16 mouse cellular contexts compared by ENCODE assay signal in the genomic region with DNA sequence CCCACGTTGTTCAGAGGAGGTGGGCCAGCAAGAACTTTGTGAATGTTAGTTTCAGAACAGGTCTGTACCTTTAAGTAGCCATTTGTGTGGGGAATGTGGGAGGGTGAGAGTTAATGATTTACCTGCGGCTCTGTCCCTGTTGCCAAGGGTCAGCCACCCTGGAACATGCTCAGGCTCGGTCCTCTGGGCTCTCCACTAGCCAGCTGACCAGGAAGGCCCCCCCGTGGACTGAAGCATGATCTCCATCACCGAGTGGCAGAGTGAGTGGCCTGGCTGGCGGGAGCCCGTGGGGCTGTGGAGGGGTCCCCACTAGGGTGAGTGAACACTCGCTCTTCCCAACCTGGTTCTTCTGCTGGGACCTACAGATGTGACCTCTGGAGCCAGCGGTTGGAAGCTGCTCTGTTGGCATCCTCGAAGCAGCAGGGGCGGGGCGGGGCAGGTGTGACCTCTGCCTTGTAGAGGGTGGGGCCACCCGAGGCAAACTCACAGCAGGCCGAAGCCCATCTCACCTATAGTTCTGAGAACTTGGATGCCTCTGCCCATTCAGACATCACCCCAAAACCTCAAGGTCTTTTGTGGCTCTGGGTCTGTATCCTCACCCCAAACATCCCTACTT. TPM values are rescaled to one million over a fixed set of nuclear protein-coding genes. Genes with fewer than 3 reads are reported as not detected.
DNase-seq lines count a peak whose midpoint lies in the region; ATAC-seq and TF ChIP-seq lines count a peak whose summit lies in the region.
"Had no signal": no experiment of that assay in that cellular context is flagged by ENCODE, and none has a peak within 500 bp of the region (broad histone marks: within the 10 kb centered on the region; RNA-seq: fewer than 3 reads in every experiment).

A gene (plus strand): TSS at position 149 of the 616 bp plus-strand sequence.

- no peak for TF ChIP-seq CTCF in Patski (IDR thresholded peaks at IDR 0.05)

- 47% methylated on average over 14 of the region's 14 CpGs for WGBS in intestine, embryonic 16.5 days
- WGBS in lung, embryonic 15.5 days, result 44% methylated on average over 14 of the region's 14 CpGs
- WGBS in midbrain, embryonic 15.5 days, result 77% methylated on average over 14 of the region's 14 CpGs

- 0 out of 2 replicates have a peak, but pooled peaks cover 3% of the 10 kb centered on the region for H3K4me1 ChIP-seq in intestine, embryonic 16.5 days (ENCODE audit: control insufficient read depth, insufficient read depth, low read length)
- H3K4me1 ChIP-seq in lung, embryonic 15.5 days, result peaks cover 18% of the 10 kb centered on the region
- H3K4me1 ChIP-seq in midbrain, embryonic 15.5 days, result peaks cover 13% of the 10 kb centered on the region; the same call in 1 of the 2 replicates
- H3K4me1 ChIP-seq: limb, embryonic 13.5 days had no signal

- no peak for DNase-seq in Patski (ENCODE audit: low read depth, low spot score)
- peak; percentile 89 to 94 for DNase-seq in kidney, postnatal 36 days
- no peak for DNase-seq in cerebellum, adult 9-11 months
- DNase-seq in gastrocnemius, adult 18-20 months (ENCODE audit: low spot score), result no peak
- no peak for DNase-seq in left cerebral cortex, adult 9 months (ENCODE audit: low spot score in 2 of 2)
- DNase-seq: heart, postnatal 4 days; spleen, adult 18-20 months had no signal

- H3K9me3 ChIP-seq in intestine, embryonic 16.5 days (ENCODE audit: control insufficient read depth, low read length), result peaks cover 4% of the 10 kb centered on the region; the same call in 1 of the 2 replicates
- H3K9me3 ChIP-seq in lung, embryonic 15.5 days, result no peaks in the 10 kb centered on the region
- H3K9me3 ChIP-seq in midbrain, embryonic 15.5 days, result no peaks in the 10 kb centered on the region
- H3K9me3 ChIP-seq: limb, embryonic 13.5 days had no signal

- peak within 1 kb of the TSS; percentile 48 for H3K4me3 ChIP-seq in intestine, embryonic 16.5 days (ENCODE audit: low read length)
- H3K4me3 ChIP-seq in lung, embryonic 15.5 days, result no peak within 1 kb of the TSS
- H3K4me3 ChIP-seq in midbrain, embryonic 15.5 days, result no peak within 1 kb of the TSS
- H3K4me3 ChIP-seq: layer of hippocampus, adult 2 months; limb, embryonic 13.5 days had no signal

- POLR2A ChIA-PET in Patski (lab: Charles Lee), result no interaction called here

- peak; percentile 33 for ATAC-seq in Patski
- ATAC-seq in intestine, embryonic 16.5 days, result peak; percentile 90
- ATAC-seq in lung, embryonic 15.5 days (ENCODE audit: borderline replicate concordance, extremely low read depth, low FRiP score, low TSS enrichment), result no peak
- ATAC-seq in midbrain, embryonic 15.5 days (replicated peaks), result no peak

- H3K27me3 ChIP-seq in Patski, result no peaks in the 10 kb centered on the region
- no peaks in the 10 kb centered on the region for H3K27me3 ChIP-seq in intestine, embryonic 16.5 days (replicated peaks; ENCODE audit: control insufficient read depth, insufficient read depth, low read length)
- H3K27me3 ChIP-seq in lung, embryonic 15.5 days, result no peaks in the 10 kb centered on the region
- H3K27me3 ChIP-seq in midbrain, embryonic 15.5 days (replicated peaks), result no peaks in the 10 kb centered on the region

- in situ Hi-C loops in Patski (cut with MboI; ENCODE audit: low pct_unique_long_range_greater_than_20kb), result loop anchor here (5.0 to 10.0 kb wide), 3 partner anchors 43 to 295 kb away; a partner anchor contains a TSS

- H3K27ac ChIP-seq in intestine, embryonic 16.5 days (ENCODE audit: low read length), result peak within 1 kb of the TSS; percentile 69
- no peak within 1 kb of the TSS for H3K27ac ChIP-seq in lung, embryonic 15.5 days
- no peak within 1 kb of the TSS for H3K27ac ChIP-seq in midbrain, embryonic 15.5 days
- H3K27ac ChIP-seq: layer of hippocampus, adult 2 months; limb, embryonic 13.5 days had no signal

- peak within 1 kb of the TSS; percentile 59 for H3K9ac ChIP-seq in intestine, embryonic 16.5 days (ENCODE audit: low read depth, low read length)
- no peak within 1 kb of the TSS for H3K9ac ChIP-seq in lung, embryonic 15.5 days
- H3K9ac ChIP-seq in midbrain, embryonic 15.5 days, result no peak within 1 kb of the TSS
- H3K9ac ChIP-seq: limb, embryonic 13.5 days had no signal

- CTCF ChIA-PET in Patski (lab: Charles Lee), result interaction anchor here (1.2 to 4.1 kb wide), 5 partner anchors 9 to 131 kb away, joined by 3 to 107 read pairs (median 4); no protein-coding TSS in a partner anchor

- peak within 1 kb of the TSS; percentile 47 for H3K4me2 ChIP-seq in intestine, embryonic 16.5 days (ENCODE audit: low read depth, low read length)
- peak within 1 kb of the TSS; percentile 12 for H3K4me2 ChIP-seq in lung, embryonic 15.5 days
- H3K4me2 ChIP-seq in midbrain, embryonic 15.5 days, result no peak within 1 kb of the TSS
- H3K4me2 ChIP-seq: limb, embryonic 13.5 days had no signal

- H3K36me3 ChIP-seq in intestine, embryonic 16.5 days (ENCODE audit: control insufficient read depth, insufficient read depth, low read length), result no peaks in the 10 kb centered on the region
- H3K36me3 ChIP-seq in lung, embryonic 15.5 days, result no peaks in the 10 kb centered on the region
- no peaks in the 10 kb centered on the region for H3K36me3 ChIP-seq in midbrain, embryonic 15.5 days (replicated peaks)
- H3K36me3 ChIP-seq: limb, embryonic 13.5 days had no signal

RNA-seq across cellular contexts. Expression of the gene that starts here (rescaled TPM):
- polyA plus RNA-seq in Patski (2021), result 6.9 TPM
- 34.8 and 45.4 TPM in 2 replicates for polyA plus RNA-seq in intestine, embryonic 16.5 days (2015; fragmentation: Nextera tagmentation; extraction: Ambion mirVana)
- polyA plus RNA-seq in lung, embryonic 15.5 days (2015; fragmentation: Nextera tagmentation; extraction: Ambion mirVana), result 0.16 TPM in 1 of 2 replicates, not detected in the other
- 0.17 TPM in 1 of 2 replicates, not detected in the other for polyA plus RNA-seq in midbrain, embryonic 15.5 days (2015; fragmentation: Nextera tagmentation; extraction: Ambion mirVana)
- not detected for total RNA-seq in gastrocnemius, adult 18-20 months (2021)
- total RNA-seq: CH12.LX; gastrocnemius, postnatal 4 days; heart, postnatal 4 days; layer of hippocampus, adult 2 months; midbrain, postnatal 0 days had no signal
- polyA plus RNA-seq: forebrain, embryonic 11.5 days; limb, embryonic 13.5 days; midbrain, postnatal 0 days had no signal

Comparison
In these comparisons a context has a peak if more than half of its experiments do, and no peak if none do; other contexts are left out.
1. ATAC-seq: peak in Patski (single experiment) and intestine, embryonic 16.5 days (single experiment); none in lung, embryonic 15.5 days (single experiment) and midbrain, embryonic 15.5 days (single experiment).
2. DNase-seq: peak in kidney, postnatal 36 days (2 of 2); none in Patski (single experiment), cerebellum, adult 9-11 months (single experiment), gastrocnemius, adult 18-20 months (single experiment) and left cerebral cortex, adult 9 months (0 of 2).